Mouse (Mus musculus): ENCODE measurements at regions not wholly inside any gene's neighbourhood (a gene's known extent, or its start where the extent isn't known, plus 50 kb on each side); places are given as distances from the start of the nearest gene placed in this dataset.

- no peak for DNase-seq (ENCODE audit: low spot score in 2 of 2)
- intact Hi-C loops (cut with DNase I): no loop called here
Observed at GRCm38 (mm10) chr15:96521125-96521455, 60.4 kb upstream of the Scaf11 start.

GRCm38 (mm10) chr15:96520412-96521124 lies 59.9 kb upstream of the Scaf11 start:
- intact Hi-C loops (cut with DNase I): no loop called here
- peak in 1 of 2 experiments; percentile 18 for DNase-seq (ENCODE audit: low spot score in 2 of 2)

GRCm38 (mm10) chr15:96518156-96518555 lies 57.5 kb upstream of the Scaf11 start:
- peak in 1 of 2 experiments; percentile 57 for DNase-seq (ENCODE audit: low spot score in 2 of 2)
- intact Hi-C loops (cut with DNase I): no loop called here

- intact Hi-C loops (cut with DNase I): no loop called here
Observed at GRCm38 (mm10) chr15:96515620-96516019, 55.0 kb upstream of the Scaf11 start.

GRCm38 (mm10) chr15:96512636-96513035 lies 52.0 kb upstream of the Scaf11 start:
- intact Hi-C loops (cut with DNase I): no loop called here
- DNase-seq (ENCODE audit: low spot score in 2 of 2): peak in 1 of 2 experiments; percentile 81

More at GRCm38 (mm10) chr15:96515620-96516019, 55.0 kb upstream of the Scaf11 start:
- DNase-seq (ENCODE audit: low spot score in 2 of 2): no peak
